Comparison of ENCODE assay signal across 26 mouse cellular contexts in genomic region chr4:127038828-127039349, GRCm38 (mm10). TPM values are rescaled to one million over a fixed set of nuclear protein-coding genes. Genes with fewer than 3 reads are reported as not detected.
DNase-seq lines count a peak whose midpoint lies in the region; ATAC-seq and TF ChIP-seq lines count a peak whose summit lies in the region.
"Had no signal": no experiment of that assay in that cellular context is flagged by ENCODE, and none has a peak within 500 bp of the region (broad histone marks: within the 10 kb centered on the region; RNA-seq: fewer than 3 reads in every experiment).

No protein-coding gene starts in this region.

- DNase-seq in heart, adult 11 months, result peak; percentile 42
- DNase-seq in heart, adult 9 months (ENCODE audit: low spot score in 2 of 2), result no peak
- peak; percentile 47 for DNase-seq in lung, embryonic 14.5 days
- no peak for DNase-seq in lung, postnatal 0 days (ENCODE audit: low spot score)
- DNase-seq in induced T-regulatory cell, adult 2 months (ENCODE audit: low read depth), result peak; percentile 21
- DNase-seq in naive thymus-derived CD4-positive, alpha-beta T cell, adult 2 months (ENCODE audit: low read depth), result peak; percentile 15
- no peak for DNase-seq in ovary, postnatal 36 days (ENCODE audit: low spot score)
- DNase-seq: adrenal gland, adult 2 months; cerebellum, adult 11-12 months; cerebellum, postnatal 10 days; gastrocnemius, postnatal 25 days; heart, postnatal 36 days; kidney, adult 11 months; kidney, postnatal 36 days; right cerebral cortex, adult 18-20 months; right cerebral cortex, postnatal 4 days; thymus, adult 2 months; thymus, postnatal 4 days had no signal

- no peak overlapping the region for H3K4me2 ChIP-seq in lung, embryonic 14.5 days
- H3K4me2 ChIP-seq in lung, postnatal 0 days (replicated peaks; ENCODE audit: low read depth, low read length), result no peak overlapping the region
- H3K4me2 ChIP-seq: heart, embryonic 15.5 days; hindbrain, embryonic 15.5 days; kidney, embryonic 15.5 days; neural tube, embryonic 12.5 days had no signal

- H3K9ac ChIP-seq in lung, embryonic 14.5 days, result no peak overlapping the region
- H3K9ac ChIP-seq in lung, postnatal 0 days (replicated peaks; ENCODE audit: low read depth), result no peak overlapping the region
- H3K9ac ChIP-seq: heart, embryonic 15.5 days; hindbrain, embryonic 15.5 days; kidney, embryonic 15.5 days; neural tube, embryonic 12.5 days had no signal

- 86% methylated on average over 3 of the region's 3 CpGs for WGBS in lung, embryonic 14.5 days
- 85% methylated on average over 3 of the region's 3 CpGs for WGBS in lung, postnatal 0 days

- no peaks in the 10 kb centered on the region for H3K27me3 ChIP-seq in lung, embryonic 14.5 days (ENCODE audit: insufficient read depth, low read length)
- no peaks in the 10 kb centered on the region for H3K27me3 ChIP-seq in lung, postnatal 0 days (replicated peaks; ENCODE audit: insufficient read depth, low read length)
- H3K27me3 ChIP-seq: heart, embryonic 15.5 days; hindbrain, embryonic 15.5 days; kidney, embryonic 15.5 days; neural tube, embryonic 12.5 days had no signal

- no peak overlapping the region for H3K27ac ChIP-seq in lung, embryonic 14.5 days (ENCODE audit: low read depth)
- H3K27ac ChIP-seq in lung, postnatal 0 days (ENCODE audit: low read length), result no peak overlapping the region
- H3K27ac ChIP-seq: forebrain, embryonic 10.5 days; heart, embryonic 15.5 days; hindbrain, embryonic 15.5 days; kidney, embryonic 15.5 days; macrophage; midbrain, embryonic 10.5 days; neural tube, embryonic 12.5 days had no signal

- 0 out of 2 replicates have a peak, but pooled peaks have one; percentile 7 for ATAC-seq in lung, embryonic 14.5 days (ENCODE audit: insufficient read depth)
- ATAC-seq in lung, postnatal 0 days, result no peak

- TF ChIP-seq CTCF in lung, embryonic 14.5 days (IDR thresholded peaks at IDR 0.05; ENCODE audit: low read depth), result no peak
- no peak for TF ChIP-seq CTCF in lung, postnatal 0 days (IDR thresholded peaks at IDR 0.05)

- H3K9me3 ChIP-seq in lung, embryonic 14.5 days (ENCODE audit: low read depth, low read length), result no peaks in the 10 kb centered on the region
- H3K9me3 ChIP-seq in lung, postnatal 0 days (ENCODE audit: low read length), result no peaks in the 10 kb centered on the region
- H3K9me3 ChIP-seq: forebrain, embryonic 10.5 days; G1E; heart, embryonic 15.5 days; hindbrain, embryonic 15.5 days; kidney, embryonic 15.5 days; midbrain, embryonic 10.5 days; neural tube, embryonic 12.5 days had no signal

- TF ChIP-seq EP300 in lung, postnatal 0 days (IDR thresholded peaks at IDR 0.05), result no peak

- H3K4me1 ChIP-seq in lung, embryonic 14.5 days (ENCODE audit: insufficient read depth), result no peaks in the 10 kb centered on the region
- H3K4me1 ChIP-seq in lung, postnatal 0 days (ENCODE audit: insufficient read depth, low read depth, low read length), result no peaks in the 10 kb centered on the region
- H3K4me1 ChIP-seq: forebrain, embryonic 10.5 days; heart, embryonic 15.5 days; midbrain, embryonic 10.5 days; neural tube, embryonic 12.5 days had no signal

- peaks cover 80% of the 10 kb centered on the region for H3K36me3 ChIP-seq in lung, embryonic 14.5 days (ENCODE audit: insufficient read depth)
- H3K36me3 ChIP-seq in lung, postnatal 0 days (ENCODE audit: insufficient read depth, low read length), result peaks cover 32% of the 10 kb centered on the region

- H3K4me3 ChIP-seq in lung, embryonic 14.5 days (ENCODE audit: low read depth, low read length), result no peak overlapping the region
- no peak overlapping the region for H3K4me3 ChIP-seq in lung, postnatal 0 days (ENCODE audit: low read depth, low read length)
- H3K4me3 ChIP-seq: forebrain, embryonic 10.5 days; heart, embryonic 15.5 days; hindbrain, embryonic 15.5 days; kidney, embryonic 15.5 days; midbrain, embryonic 10.5 days; neural tube, embryonic 12.5 days had no signal

RNA-seq across cellular contexts. Expression of gene Sfpq, which starts 17.8 kb away (rescaled TPM):
- polyA plus RNA-seq in lung, embryonic 14.5 days (2014; fragmentation: Nextera tagmentation; extraction: Ambion mirVana), result 129 and 137 TPM in 2 replicates
- 51.1 and 63.3 TPM in 2 replicates for polyA plus RNA-seq in lung, postnatal 0 days (2015; fragmentation: Nextera tagmentation; extraction: Ambion mirVana)

RNA-seq across cellular contexts. Expression of gene Zmym1, which starts 22.1 kb away (rescaled TPM):
- polyA plus RNA-seq in lung, embryonic 14.5 days (2014; fragmentation: Nextera tagmentation; extraction: Ambion mirVana), result 27.6 and 28.6 TPM in 2 replicates
- 6.4 and 8.1 TPM in 2 replicates for polyA plus RNA-seq in lung, postnatal 0 days (2015; fragmentation: Nextera tagmentation; extraction: Ambion mirVana)

RNA-seq across cellular contexts. Expression of gene Zmym6, which starts 38.3 kb away (rescaled TPM):
- 17.8 and 18.7 TPM in 2 replicates for polyA plus RNA-seq in lung, embryonic 14.5 days (2014; fragmentation: Nextera tagmentation; extraction: Ambion mirVana)
- 5.8 and 9.2 TPM in 2 replicates for polyA plus RNA-seq in lung, postnatal 0 days (2015; fragmentation: Nextera tagmentation; extraction: Ambion mirVana)

Comparison
In these comparisons a context has a peak if more than half of its experiments do, and no peak if none do; other contexts are left out.
1. DNase-seq: peak in heart, adult 11 months (single experiment), lung, embryonic 14.5 days (single experiment), induced T-regulatory cell, adult 2 months (single experiment) and naive thymus-derived CD4-positive, alpha-beta T cell, adult 2 months (single experiment); none in heart, adult 9 months (0 of 2), lung, postnatal 0 days (single experiment) and ovary, postnatal 36 days (single experiment).